Mouse (Mus musculus) kidney, adult 2 months (tissue): ENCODE results near the gene Fyb.

Source experiments
- CTCF ChIP-seq: fragments of 200-500 bp; conservative IDR thresholded peaks from 2 replicates; pipeline ENCODE4 v1.5.1; 2011; ENCODE audit warnings: low read depth, mild to moderate bottlenecking, control low read depth, low read length, moderate library complexity, mixed read lengths; ENCODE audit not compliant: insufficient read depth, insufficient read length
- POLR2A ChIP-seq: fragments of 200-500 bp; IDR thresholded peaks from one replicate; pipeline ENCODE4 v1.6.1; 2011; ENCODE audit warnings: low read depth, low read length, control low read depth

DNA sequence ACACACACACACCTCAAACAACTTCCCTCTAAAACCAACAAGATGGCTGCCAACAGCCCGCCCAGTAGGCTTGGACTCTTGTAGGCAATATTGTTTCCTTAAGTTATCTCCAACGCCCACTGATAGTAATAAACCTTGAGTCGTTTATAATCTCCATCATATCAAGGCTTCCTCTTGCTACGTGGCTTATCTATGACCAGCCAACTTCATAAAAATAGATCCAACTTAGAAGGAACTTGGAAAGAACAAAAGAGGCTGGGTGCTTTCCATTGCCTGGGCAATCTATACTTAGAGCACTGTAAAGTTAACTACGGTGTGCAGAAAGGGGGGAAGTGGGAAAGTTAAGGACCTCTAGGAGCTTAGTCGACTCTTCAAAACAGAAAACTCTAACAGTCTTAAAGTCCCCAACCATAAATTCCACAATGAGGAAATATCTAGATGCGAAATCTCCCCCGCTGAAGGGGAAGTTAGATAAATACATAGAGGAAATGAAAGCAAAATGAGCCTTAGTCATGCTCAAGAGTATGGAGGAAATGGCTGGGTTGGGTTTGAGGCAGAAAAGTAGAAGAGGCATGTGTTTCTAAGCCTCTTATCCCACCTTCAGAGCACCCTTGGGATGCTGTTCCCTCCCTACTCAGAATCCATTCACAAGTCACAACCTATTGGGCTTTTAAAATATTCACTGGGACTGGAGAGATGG, 101.0 kb downstream of the Fyb start:
- TF ChIP-seq CTCF, result no peak
- TF ChIP-seq POLR2A, result no peak
